Mouse (Mus musculus): ENCODE results near the gene Myocos.

DNA sequence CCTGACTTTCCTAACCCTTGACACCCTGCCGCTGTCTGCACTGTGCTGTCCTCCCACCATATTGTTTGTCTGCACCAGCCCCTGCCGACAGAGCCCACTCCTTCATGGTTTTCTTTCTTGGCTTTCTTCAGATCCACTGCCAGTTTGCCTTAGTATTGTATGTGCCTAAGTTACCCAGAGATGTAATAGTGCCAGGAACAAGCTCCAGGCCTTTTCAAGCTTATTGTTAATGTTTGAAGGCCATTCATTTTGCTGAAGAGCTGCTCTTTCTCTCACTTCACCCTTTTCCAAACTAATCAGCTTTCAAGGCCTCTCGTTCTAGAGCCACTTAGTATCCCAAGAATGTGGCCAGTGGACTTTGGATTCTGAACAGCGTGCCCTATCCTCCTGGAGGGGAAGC lies 46.8 kb downstream of the Myocos start:
- TF ChIP-seq EP300 (IDR thresholded peaks at IDR 0.05; ENCODE audit: low read depth) (no peak), CTCF (IDR thresholded peaks at IDR 0.05; ENCODE audit: low read depth) (no peak)
